ENCODE assay signal across 11 mouse cellular contexts in the genomic region with DNA sequence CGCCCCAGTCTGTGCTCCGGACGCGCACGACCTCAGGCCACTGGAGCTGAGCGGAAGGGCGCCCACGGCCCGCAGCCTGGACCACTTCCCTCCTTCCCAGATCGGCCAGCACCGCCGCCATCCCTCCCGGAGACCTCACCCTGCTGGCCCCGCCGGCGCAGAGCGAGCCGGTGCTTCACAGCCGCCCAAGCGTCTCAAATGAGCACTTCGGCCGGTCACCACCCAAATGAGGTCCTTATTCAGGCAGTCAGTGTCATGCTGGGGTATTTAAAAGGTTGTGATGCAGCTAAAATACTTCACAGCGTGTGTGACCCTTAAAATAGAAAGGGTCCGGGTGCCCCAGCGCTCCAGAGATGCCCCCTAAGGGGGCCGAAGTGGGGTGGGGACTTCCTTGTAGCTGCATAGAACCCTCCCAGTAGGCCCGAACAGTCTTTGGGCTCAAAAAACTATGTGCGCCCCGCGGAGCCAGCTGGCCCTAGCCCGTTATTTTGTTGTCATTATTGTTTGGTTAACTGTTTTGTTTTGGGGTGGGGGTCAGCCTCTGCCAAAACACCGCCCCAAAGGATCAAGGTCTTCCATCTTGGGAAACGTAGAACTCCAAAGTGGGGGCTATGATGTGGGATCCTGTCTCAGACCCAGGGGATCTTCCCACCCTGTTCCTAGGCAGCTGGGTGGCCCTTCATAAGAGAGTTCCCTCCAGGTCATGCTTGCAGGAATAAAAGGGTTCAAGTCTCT. TPM values are rescaled to one million over a fixed set of nuclear protein-coding genes. Genes with fewer than 3 reads are reported as not detected.
DNase-seq lines count a peak whose midpoint lies in the region; ATAC-seq and TF ChIP-seq lines count a peak whose summit lies in the region.
"Had no signal": no experiment of that assay in that cellular context is flagged by ENCODE, and none has a peak within 500 bp of the region (broad histone marks: within the 10 kb centered on the region; RNA-seq: fewer than 3 reads in every experiment).

No protein-coding gene starts in this region.

- H3K27me3 ChIP-seq in hindbrain, embryonic 10.5 days (ENCODE audit: insufficient read depth, poor library complexity, severe bottlenecking), result peaks cover 98% of the 10 kb centered on the region
- peaks cover 73% of the 10 kb centered on the region for H3K27me3 ChIP-seq in hindbrain, embryonic 16.5 days (replicated peaks; ENCODE audit: control insufficient read depth, insufficient read depth, low read length)
- H3K27me3 ChIP-seq in forebrain, embryonic 11.5 days (ENCODE audit: control insufficient read depth, insufficient read depth, low read length), result peaks cover 87% of the 10 kb centered on the region
- peaks cover 92% of the 10 kb centered on the region for H3K27me3 ChIP-seq in midbrain, embryonic 11.5 days (ENCODE audit: control insufficient read depth, insufficient read depth, low read length)
- peaks cover 3% of the 10 kb centered on the region; the same call in 1 of the 2 replicates for H3K27me3 ChIP-seq in cerebellum, adult 2 months (ENCODE audit: control insufficient read depth, insufficient read depth, low read length)

- ATAC-seq in hindbrain, embryonic 16.5 days, result no peak
- peak; percentile 74 for ATAC-seq in forebrain, embryonic 11.5 days (replicated peaks; ENCODE audit: low FRiP score)
- peak; percentile 64 for ATAC-seq in midbrain, embryonic 11.5 days (ENCODE audit: low FRiP score)

- TF ChIP-seq CTCF in cerebellum, adult 2 months (IDR thresholded peaks at IDR 0.05; ENCODE audit: borderline replicate concordance, insufficient read depth, low read depth, low read length), result no peak

- TF ChIP-seq POLR2A in cerebellum, adult 2 months (IDR thresholded peaks at IDR 0.05; ENCODE audit: borderline replicate concordance, insufficient read depth, low read length), result no peak

- no peaks in the 10 kb centered on the region for H3K9me3 ChIP-seq in hindbrain, embryonic 10.5 days
- no peaks in the 10 kb centered on the region for H3K9me3 ChIP-seq in hindbrain, embryonic 16.5 days (ENCODE audit: control insufficient read depth, low read length)
- H3K9me3 ChIP-seq in forebrain, embryonic 11.5 days (ENCODE audit: control insufficient read depth, low read length), result no peaks in the 10 kb centered on the region
- H3K9me3 ChIP-seq in midbrain, embryonic 11.5 days (ENCODE audit: control insufficient read depth, low read length), result no peaks in the 10 kb centered on the region
- H3K9me3 ChIP-seq: liver, embryonic 15.5 days had no signal

- no peaks in the 10 kb centered on the region for H3K36me3 ChIP-seq in hindbrain, embryonic 10.5 days
- no peaks in the 10 kb centered on the region for H3K36me3 ChIP-seq in hindbrain, embryonic 16.5 days (ENCODE audit: control insufficient read depth, insufficient read depth, low read length)
- no peaks in the 10 kb centered on the region for H3K36me3 ChIP-seq in forebrain, embryonic 11.5 days (ENCODE audit: control insufficient read depth, insufficient read depth, low read length)
- no peaks in the 10 kb centered on the region for H3K36me3 ChIP-seq in midbrain, embryonic 11.5 days (ENCODE audit: control insufficient read depth, insufficient read depth, low read length)
- H3K36me3 ChIP-seq: liver, embryonic 15.5 days had no signal

- H3K4me3 ChIP-seq in hindbrain, embryonic 10.5 days, result peak overlapping the region; percentile 32
- no peak overlapping the region for H3K4me3 ChIP-seq in hindbrain, embryonic 16.5 days (ENCODE audit: low read length)
- peak overlapping the region; percentile 20; the same call in 1 of the 2 replicates for H3K4me3 ChIP-seq in forebrain, embryonic 11.5 days (ENCODE audit: low read depth, low read length)
- H3K4me3 ChIP-seq in midbrain, embryonic 11.5 days (ENCODE audit: low read depth, low read length), result 0 out of 2 replicates have a peak overlapping the region, but pooled peaks have one; percentile 16
- H3K4me3 ChIP-seq in cerebellum, adult 2 months (replicated peaks; ENCODE audit: insufficient read depth, low read depth, low read length), result no peak overlapping the region
- H3K4me3 ChIP-seq: liver, embryonic 15.5 days had no signal

- WGBS in hindbrain, embryonic 10.5 days, result under 1% methylated on average over 33 of the region's 33 CpGs
- WGBS in hindbrain, embryonic 16.5 days, result 1% methylated on average over 33 of the region's 33 CpGs
- WGBS in forebrain, embryonic 11.5 days, result under 1% methylated on average over 33 of the region's 33 CpGs
- under 1% methylated on average over 33 of the region's 33 CpGs for WGBS in midbrain, embryonic 11.5 days
- WGBS in cerebellum, adult 2 months, result 2% methylated on average over 33 of the region's 33 CpGs

- peaks cover 12% of the 10 kb centered on the region for H3K4me1 ChIP-seq in hindbrain, embryonic 10.5 days (replicated peaks)
- H3K4me1 ChIP-seq in hindbrain, embryonic 16.5 days (ENCODE audit: control insufficient read depth, insufficient read depth, low read depth, low read length), result no peaks in the 10 kb centered on the region
- H3K4me1 ChIP-seq in forebrain, embryonic 11.5 days (replicated peaks; ENCODE audit: control insufficient read depth, insufficient read depth, low read length), result peaks cover 4% of the 10 kb centered on the region; the same call in 1 of the 2 replicates
- peaks cover 8% of the 10 kb centered on the region for H3K4me1 ChIP-seq in midbrain, embryonic 11.5 days (ENCODE audit: control insufficient read depth, insufficient read depth, low read length)
- no peaks in the 10 kb centered on the region for H3K4me1 ChIP-seq in cerebellum, adult 2 months (ENCODE audit: control insufficient read depth, insufficient read depth, low read length)
- H3K4me1 ChIP-seq: liver, embryonic 15.5 days had no signal

- 0 out of 2 replicates have a peak overlapping the region, but pooled peaks have one; percentile 23 for H3K27ac ChIP-seq in hindbrain, embryonic 10.5 days
- no peak overlapping the region for H3K27ac ChIP-seq in hindbrain, embryonic 16.5 days (ENCODE audit: low read depth, low read length)
- peak overlapping the region; percentile 80 for H3K27ac ChIP-seq in forebrain, embryonic 11.5 days (ENCODE audit: low read depth, low read length)
- H3K27ac ChIP-seq in midbrain, embryonic 11.5 days (ENCODE audit: low read depth, low read length), result no peak overlapping the region
- H3K27ac ChIP-seq in cerebellum, adult 2 months (ENCODE audit: insufficient read depth, low read length), result no peak overlapping the region
- H3K27ac ChIP-seq: liver, embryonic 15.5 days had no signal

- no peak overlapping the region for H3K9ac ChIP-seq in hindbrain, embryonic 16.5 days (ENCODE audit: low read depth, low read length)
- peak overlapping the region; percentile 43 for H3K9ac ChIP-seq in forebrain, embryonic 11.5 days (ENCODE audit: low read length)
- H3K9ac ChIP-seq in midbrain, embryonic 11.5 days (ENCODE audit: low read length), result peak overlapping the region; percentile 9; the same call in 1 of the 2 replicates
- H3K9ac ChIP-seq: liver, embryonic 15.5 days had no signal

- DNase-seq in hindbrain, embryonic 10.5 days (ENCODE audit: low spot score), result peak; percentile 72
- DNase-seq in R1 (ENCODE audit: low read depth, low spot score), result peak; percentile 65
- DNase-seq in forebrain, embryonic 11.5 days (ENCODE audit: low spot score), result peak; percentile 77
- DNase-seq in midbrain, embryonic 11.5 days (ENCODE audit: low spot score, missing footprints), result peak; percentile 96
- DNase-seq in cerebellum, adult 2 months, result no peak
- no peak for DNase-seq in thymus, postnatal 4 days
- DNase-seq in layer of hippocampus, adult 9-11 months, result no peak
- DNase-seq: adrenal gland, adult 8-10 months; cerebellum, adult 9-10 months had no signal

- no peak overlapping the region for H3K4me2 ChIP-seq in hindbrain, embryonic 16.5 days (ENCODE audit: low read length)
- peak overlapping the region; percentile 40 for H3K4me2 ChIP-seq in forebrain, embryonic 11.5 days (ENCODE audit: low read depth, low read length, severe bottlenecking)
- peak overlapping the region; percentile 33 for H3K4me2 ChIP-seq in midbrain, embryonic 11.5 days
- H3K4me2 ChIP-seq: liver, embryonic 15.5 days had no signal

RNA-seq across cellular contexts. Expression of a gene that starts 15.4 kb away (rescaled TPM):
- polyA plus RNA-seq in hindbrain, embryonic 10.5 days (2016; fragmentation: Nextera tagmentation; extraction: Ambion mirVana), result 3.2 and 3.6 TPM in 2 replicates
- polyA plus RNA-seq in hindbrain, embryonic 16.5 days (2015; fragmentation: Nextera tagmentation; extraction: Ambion mirVana), result 0.54 TPM in 1 of 2 replicates, not detected in the other
- polyA plus RNA-seq in forebrain, embryonic 11.5 days (2014; fragmentation: Nextera tagmentation; extraction: Ambion mirVana), result 36.6 and 45.7 TPM in 2 replicates
- polyA plus RNA-seq in midbrain, embryonic 11.5 days (2014; fragmentation: Nextera tagmentation; extraction: Ambion mirVana), result 5.6 and 7.0 TPM in 2 replicates
- not detected in 2 replicates for polyA plus RNA-seq in cerebellum, adult 2 months (2012; rRNA removed)
- polyA plus RNA-seq: liver, embryonic 15.5 days had no signal

Comparison
In these comparisons a context has a peak if more than half of its experiments do, and no peak if none do; other contexts are left out.
1. H3K27ac ChIP-seq: peak in hindbrain, embryonic 10.5 days (single experiment) and forebrain, embryonic 11.5 days (single experiment); none in hindbrain, embryonic 16.5 days (single experiment), midbrain, embryonic 11.5 days (single experiment) and cerebellum, adult 2 months (single experiment).
2. H3K4me3 ChIP-seq: peak in hindbrain, embryonic 10.5 days (single experiment), forebrain, embryonic 11.5 days (single experiment) and midbrain, embryonic 11.5 days (single experiment); none in hindbrain, embryonic 16.5 days (single experiment) and cerebellum, adult 2 months (single experiment).
3. DNase-seq: peak in hindbrain, embryonic 10.5 days (single experiment), R1 (single experiment), forebrain, embryonic 11.5 days (single experiment) and midbrain, embryonic 11.5 days (single experiment); none in cerebellum, adult 2 months (0 of 2), thymus, postnatal 4 days (single experiment) and layer of hippocampus, adult 9-11 months (single experiment).